Mouse (Mus musculus) bone marrow macrophage, adult 2 months (primary cell): ENCODE measurements around the gene Mep1a.
"Not testable (repeated sequence)": the region's sequence is repeated elsewhere in the genome, so short reads cannot be mapped to it uniquely, and the experiment has no call there.

Experiments
- CTCF ChIP-seq: IDR thresholded peaks from 2 replicates; pipeline ENCODE4 v1.5.1; 2012; ENCODE audit warnings: low read depth, mild to moderate bottlenecking, low read length, moderate library complexity
- POLR2A ChIP-seq: IDR thresholded peaks from 2 replicates; pipeline ENCODE4 v1.6.1; 2012; ENCODE audit warnings: mild to moderate bottlenecking, low read depth, low read length, borderline replicate concordance

- not testable (repeated sequence) for TF ChIP-seq POLR2A, CTCF
These were observed 34.2 kb upstream of the Mep1a start for GRCm38 (mm10) chr17:43536841-43537240.
